Mouse (Mus musculus) heart, postnatal 0 days (tissue): ENCODE measurements around the gene Galc. TPM values are rescaled to one million over a fixed set of nuclear protein-coding genes. Genes with fewer than 3 reads are reported as not detected.

Experiments
- ATAC-seq: fragments of 200-750 bp; cut with Nextera tagmentation; 2 replicates; pipeline ENCODE4 v1.8.0; 2017; ENCODE audit warnings: low read depth, moderate number of reproducible peaks, moderate library complexity; ENCODE audit not compliant: insufficient read depth
- DNase-seq: peaks from one replicate; pipeline ENCODE4 v3.0.0-alpha.2; 2016; ENCODE audit warnings: low spot score
- H3K27ac ChIP-seq: fragments of 300-500 bp; sonication (generic); 2 replicates; pipeline ENCODE4 v1.5.1; 2014; ENCODE audit warnings: low read depth, mild to moderate bottlenecking
- H3K27me3 ChIP-seq: fragments of 300-500 bp; sonication (generic); 2 replicates; pipeline ENCODE4 v1.6.1; 2014; ENCODE audit warnings: low read length, mixed read lengths; ENCODE audit not compliant: control insufficient read depth, insufficient read depth
- H3K36me3 ChIP-seq: fragments of 300-500 bp; sonication (generic); replicated peaks from 2 replicates; pipeline ENCODE4 v1.6.1; 2014; ENCODE audit warnings: low read length, mixed read lengths; ENCODE audit not compliant: control insufficient read depth, insufficient read depth
- H3K4me1 ChIP-seq: fragments of 300-500 bp; sonication (generic); 2 replicates; pipeline ENCODE4 v1.6.1; 2014; ENCODE audit warnings: antibody characterized with exemption; ENCODE audit not compliant: control insufficient read depth, insufficient read depth
- H3K4me2 ChIP-seq: fragments of 300-500 bp; sonication (generic); 2 replicates; pipeline ENCODE4 v1.6.1; 2014; ENCODE audit warnings: low read depth, mild to moderate bottlenecking, low read length, moderate library complexity
- H3K4me3 ChIP-seq: fragments of 300-500 bp; sonication (generic); 2 replicates; pipeline ENCODE4 v1.5.1; 2014; ENCODE audit warnings: low read depth, low read length
- H3K9ac ChIP-seq: fragments of 300-500 bp; sonication (generic); replicated peaks from 2 replicates; pipeline ENCODE4 v1.6.1; 2014; ENCODE audit warnings: low read depth, low read length, mixed read lengths
- H3K9me3 ChIP-seq: fragments of 300-500 bp; sonication (generic); replicated peaks from 2 replicates; pipeline ENCODE4 v1.6.1; 2016; ENCODE audit warnings: low read length; ENCODE audit not compliant: control insufficient read depth
- CTCF ChIP-seq: IDR thresholded peaks from 2 replicates; pipeline ENCODE4 v1.5.1; 2016; ENCODE audit warnings: antibody characterized with exemption, control low read depth, low read depth
- EP300 ChIP-seq: IDR thresholded peaks from 2 replicates; pipeline ENCODE4 v1.6.1; 2016; ENCODE audit warnings: antibody characterized with exemption, low read depth
- WGBS: fragments of 180-500 bp; shearing (Covaris S2); extraction: QIAGEN DNeasy Blood & Tissue Kit; methylation state at CpG from one replicate; pipeline ENCODE4 v1.1.7; 2014; 5-methylcytosine and 5-hydroxymethylcytosine counted together
- polyA plus RNA-seq: library from polyadenylated mRNA; unstranded; fragments of >200 nt; fragmentation: Nextera tagmentation; extraction: Ambion mirVana; gene quantifications from 2 replicates; pipeline ENCODE4 v1.2.1, GENCODE M21; 2015
- total RNA-seq: library from RNA; depleted of rRNA; stranded (reverse); fragments of >200 nt; gene quantifications from 2 replicates; pipeline ENCODE4 v1.2.3, GENCODE M21; 2014; ENCODE audit warnings: low replicate concordance; rRNA removed

The Galc gene
- total and polyA plus RNA-seq, 2 experiments from 2014 or later, result 4.3 to 10.5 TPM

- no peak overlapping the region for H3K27ac ChIP-seq
- no peaks in the 10 kb centered on the region for H3K27me3 ChIP-seq
- TF ChIP-seq CTCF (no peak), EP300 (no peak)
These were observed 82.6 kb downstream of the Galc start for GRCm38 (mm10) chr12:98176632-98177031.

GRCm38 (mm10) chr12:98161901-98162300 lies 97.4 kb downstream of the Galc start:
- no peak for DNase-seq
- 90% methylated on average over 3 of the region's 3 CpGs for WGBS
- no peaks in the 10 kb centered on the region for H3K27me3 ChIP-seq
- TF ChIP-seq EP300 (no peak), CTCF (no peak)
- no peaks in the 10 kb centered on the region for H3K9me3 ChIP-seq
- H3K27ac ChIP-seq, result no peak overlapping the region
- H3K4me1 ChIP-seq, result no peaks in the 10 kb centered on the region
- no peaks in the 10 kb centered on the region for H3K36me3 ChIP-seq
- no peak overlapping the region for H3K4me2 ChIP-seq
- no peak overlapping the region for H3K4me3 ChIP-seq
- no peak for ATAC-seq
- H3K9ac ChIP-seq, result no peak overlapping the region

More at GRCm38 (mm10) chr12:98176632-98177031, 82.6 kb downstream of the Galc start:
- DNase-seq (no peak), ATAC-seq (no peak)
- no peak overlapping the region for H3K4me3 ChIP-seq
- no peaks in the 10 kb centered on the region for H3K36me3 ChIP-seq
- H3K4me2 ChIP-seq, result no peak overlapping the region
- H3K9me3 ChIP-seq, result no peaks in the 10 kb centered on the region
- 86% methylated on average over 2 of the region's 2 CpGs for WGBS
- no peaks in the 10 kb centered on the region for H3K4me1 ChIP-seq
- H3K9ac ChIP-seq, result no peak overlapping the region

GRCm38 (mm10) chr12:98160867-98161266 lies 98.4 kb downstream of the Galc start:
- TF ChIP-seq EP300 (no peak), CTCF (no peak)
- Histone ChIP-seq H3K9ac (no peak overlapping the region), H3K27me3 (no peaks in the 10 kb centered on the region), H3K4me2 (no peak overlapping the region), H3K27ac (no peak overlapping the region), H3K4me3 (no peak overlapping the region), H3K9me3 (no peaks in the 10 kb centered on the region), H3K4me1 (no peaks in the 10 kb centered on the region), H3K36me3 (no peaks in the 10 kb centered on the region)
- ATAC-seq (no peak), DNase-seq (no peak)
- WGBS, result 83% methylated on average over 6 of the region's 6 CpGs

Other genes starting within 250 kb of the Galc start
- gene Gpr65, start 9.2 kb upstream of the Galc start, total RNA-seq, result 0.15 and 1.1 TPM in 2 replicates
- gene Gpr65, start 9.2 kb upstream of the Galc start, polyA plus RNA-seq, result 0.85 and 0.92 TPM in 2 replicates